Mouse (Mus musculus): ENCODE data around the gene Gjb4.

GRCm38 (mm10) chr4:127389645-127390044, 35.8 kb upstream of the Gjb4 start:
- TF ChIP-seq POLR2A (IDR thresholded peaks at IDR 0.05; ENCODE audit: low read depth, low read length) (no peak), CTCF (IDR thresholded peaks at IDR 0.05; ENCODE audit: extremely low read depth, insufficient read length, insufficient replicate concordance, low read depth, low read length) (no peak)

Data from small intestine, adult 2 months (tissue).